Mouse (Mus musculus) effector memory CD4-positive, alpha-beta T cell, adult 5 months (primary cell): Measurements from ENCODE around the gene Mknk1. TPM values are rescaled to one million over a fixed set of nuclear protein-coding genes. Genes with fewer than 3 reads are reported as not detected.

Experiments used
- polyA plus RNA-seq: library from polyadenylated mRNA; unstranded; fragments of 100-300 nt; shearing (Covaris generic); gene quantifications from one replicate; pipeline ENCODE4 v1.2.1, GENCODE M21; 2017

The Mknk1 gene
- polyA plus RNA-seq, result 40.9 TPM

DNA sequence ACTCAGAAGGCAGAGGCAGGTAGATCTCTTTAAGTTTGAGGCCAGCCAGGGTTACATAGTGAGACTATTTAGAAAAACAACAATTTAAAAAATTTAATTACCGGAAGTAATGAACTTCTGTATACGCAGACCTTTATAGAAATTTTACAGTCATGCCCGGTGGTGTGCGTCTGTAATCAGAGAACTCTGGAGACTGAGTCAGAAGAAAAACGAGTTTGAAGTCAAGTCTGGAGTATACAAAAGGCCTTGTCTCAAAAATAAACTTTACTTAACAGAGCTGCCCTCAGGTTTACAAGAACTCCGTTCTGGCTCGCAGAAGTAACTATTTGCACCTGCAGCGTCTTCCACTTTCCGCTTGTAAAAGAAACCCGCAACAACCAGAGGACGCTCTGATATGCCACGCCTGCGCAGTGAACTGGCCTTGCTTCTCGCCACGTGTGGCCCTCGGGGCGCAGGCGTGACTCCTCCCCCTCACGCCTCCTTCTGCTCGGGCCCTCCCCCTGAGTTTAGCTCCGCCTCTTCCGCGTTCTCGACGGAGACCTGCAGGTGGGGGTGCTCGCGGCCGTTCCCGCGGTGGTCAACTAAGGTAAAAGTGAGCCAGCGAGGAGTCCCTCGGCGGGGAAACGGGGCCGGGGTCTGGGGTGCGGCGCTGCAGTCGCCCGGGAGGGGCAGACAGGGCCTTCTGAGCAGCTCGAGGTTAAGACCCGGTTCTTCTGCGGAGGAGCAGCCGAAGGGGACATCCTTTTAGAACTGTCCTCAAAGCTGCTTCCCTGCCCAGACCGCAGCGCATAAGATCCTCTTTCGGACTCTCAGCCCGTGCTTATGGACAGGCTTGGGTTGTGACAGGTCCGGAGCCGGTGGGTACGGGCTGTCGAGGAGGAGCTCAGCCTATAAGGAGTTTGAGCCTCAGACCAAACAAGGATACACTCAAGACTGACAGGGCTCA lies at the start of gene Mknk1:
Gene Mknk1 (plus strand): TSS at position 503 of the 946 bp plus-strand sequence.

DNA sequence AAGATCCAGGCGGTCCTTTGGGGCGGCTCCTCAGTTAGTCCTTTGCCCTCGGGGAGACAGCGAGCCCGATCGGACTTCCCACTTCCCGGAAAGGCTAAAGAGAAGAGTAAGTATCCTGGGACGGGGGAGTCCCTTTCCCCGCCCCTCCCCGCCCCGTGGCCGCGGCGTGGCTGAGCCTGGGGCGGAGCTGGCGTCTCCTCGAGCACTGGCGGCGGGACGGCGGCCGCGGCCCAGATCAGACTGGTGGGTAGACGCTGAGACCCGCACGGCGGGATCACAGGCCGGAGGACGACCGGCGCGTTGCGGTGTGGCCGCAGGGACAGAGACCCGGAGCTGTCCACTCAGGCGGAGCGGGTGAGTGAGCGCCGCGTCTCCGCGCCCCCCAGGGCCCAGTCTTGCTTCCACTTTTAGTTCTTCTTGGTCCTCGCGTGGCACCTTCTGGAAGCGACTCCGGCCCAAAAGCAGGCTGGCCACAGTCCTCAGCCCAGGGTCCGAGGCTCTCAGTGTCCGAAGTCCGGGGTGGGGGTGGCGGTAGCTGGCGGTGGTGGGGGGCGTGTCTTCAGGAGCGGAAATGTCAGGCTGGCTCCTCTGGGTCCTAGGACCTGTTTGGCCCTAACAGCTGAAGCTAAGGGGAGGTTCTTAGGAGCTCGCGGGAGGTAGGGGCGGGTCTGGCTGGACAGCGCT lies 11.0 kb upstream of the Mknk1 start, which contains the start of gene Mob3c:
Gene Mob3c (plus strand): TSS at position 205 of the 684 bp plus-strand sequence.

DNA sequence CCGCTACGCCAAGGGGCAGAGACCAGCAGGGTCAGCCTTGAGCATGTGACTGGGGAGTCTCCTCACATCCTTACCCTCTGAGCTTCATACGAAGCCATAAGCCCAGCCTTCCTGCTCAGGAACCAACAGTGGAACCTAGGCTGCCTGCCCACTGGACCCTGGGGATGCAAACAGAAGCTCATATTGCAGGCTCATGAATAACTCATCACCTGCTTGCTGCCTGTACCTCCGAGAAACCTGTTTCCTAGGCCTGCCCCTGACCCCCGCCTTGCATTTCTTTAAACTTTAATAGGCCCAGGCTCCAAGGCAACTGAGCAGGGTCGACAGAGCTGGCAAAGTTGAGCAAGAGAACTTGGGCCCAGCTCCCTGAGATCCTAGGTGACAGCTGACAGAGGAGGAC lies 45.0 kb downstream of the Mknk1 start, which contains the start of gene Kncn:
Gene Kncn (plus strand): TSS at position 379 of the 400 bp plus-strand sequence.

DNA sequence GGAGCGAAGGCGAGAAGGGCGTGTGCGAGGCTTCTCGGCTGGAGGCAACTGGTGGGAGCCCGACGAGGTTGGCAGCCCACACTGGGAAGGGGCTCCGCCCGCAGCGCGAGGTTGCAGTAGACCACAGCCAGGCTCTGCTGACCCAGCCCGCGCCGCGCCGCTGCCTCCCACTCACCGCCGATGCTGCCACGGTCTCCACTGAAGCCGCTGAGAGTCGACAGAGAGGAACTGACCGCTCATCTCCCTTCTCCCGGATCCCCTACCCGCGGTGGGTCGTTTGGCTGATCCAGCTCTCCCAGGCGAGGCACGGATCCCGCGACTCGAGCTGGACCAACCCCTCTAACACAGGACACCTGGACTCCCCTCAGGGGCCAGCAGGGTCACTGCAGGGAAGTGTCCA lies 51.6 kb downstream of the Mknk1 start, which contains the start of gene 6430628N08Rik:
Gene 6430628N08Rik (plus strand): TSS at position 113 of the 400 bp plus-strand sequence.

Other genes starting within 250 kb of the Mknk1 start
- not detected for gene Cyp4a32, start 238.2 kb upstream of the Mknk1 start, polyA plus RNA-seq
- gene Cyp4b1, start 191.5 kb upstream of the Mknk1 start, polyA plus RNA-seq, result not detected
- gene Efcab14, start 101.5 kb upstream of the Mknk1 start, polyA plus RNA-seq, result 41.2 TPM
- gene Tex38, start 58.2 kb upstream of the Mknk1 start, polyA plus RNA-seq, result 0.64 TPM
- 22.6 TPM for gene Atpaf1, start 54.4 kb upstream of the Mknk1 start, polyA plus RNA-seq
- 18.7 TPM for gene Mob3c, start 11.1 kb upstream of the Mknk1 start, polyA plus RNA-seq
- gene Kncn, start 45.2 kb downstream of the Mknk1 start, polyA plus RNA-seq, result not detected
- gene 6430628N08Rik, start 51.5 kb downstream of the Mknk1 start, polyA plus RNA-seq, result not detected
- not detected for gene Dmbx1, start 100.7 kb downstream of the Mknk1 start, polyA plus RNA-seq
- gene Faah, start 178.7 kb downstream of the Mknk1 start, polyA plus RNA-seq, result 244 TPM
- gene Nsun4, start 214.7 kb downstream of the Mknk1 start, polyA plus RNA-seq, result 49.8 TPM
- 444 TPM for gene Uqcrh, start 235.9 kb downstream of the Mknk1 start, polyA plus RNA-seq
- 38.1 TPM for gene Lrrc41, start 236.1 kb downstream of the Mknk1 start, polyA plus RNA-seq